Mouse (Mus musculus) adrenal gland, adult 2 months (tissue): ENCODE data around the gene Mier2. TPM values are rescaled to one million over a fixed set of nuclear protein-coding genes. Genes with fewer than 3 reads are reported as not detected.

ENCODE experiments used
- DNase-seq: peaks from one replicate; pipeline ENCODE4 v3.0.0; 2021
- microRNA-seq, 2 experiments: library from miRNA; unstranded; fragments of <30 nt; microRNA quantifications; one replicate each; pipeline ENCODE4 v1.2.0; 2021
- polyA plus RNA-seq: library from polyadenylated mRNA; depleted of rRNA; stranded (reverse); fragments of >200 nt; gene quantifications from 2 replicates; pipeline ENCODE4 v1.2.3, GENCODE M21; 2012; rRNA removed
- total RNA-seq, 2 experiments: library from RNA; stranded (reverse); gene quantifications; 2 replicates each; pipeline ENCODE4 v1.2.3; 2021

Gene Mier2
- total and polyA plus RNA-seq, 3 experiments: 26.7 to 150 (median 30.9) TPM

DNA sequence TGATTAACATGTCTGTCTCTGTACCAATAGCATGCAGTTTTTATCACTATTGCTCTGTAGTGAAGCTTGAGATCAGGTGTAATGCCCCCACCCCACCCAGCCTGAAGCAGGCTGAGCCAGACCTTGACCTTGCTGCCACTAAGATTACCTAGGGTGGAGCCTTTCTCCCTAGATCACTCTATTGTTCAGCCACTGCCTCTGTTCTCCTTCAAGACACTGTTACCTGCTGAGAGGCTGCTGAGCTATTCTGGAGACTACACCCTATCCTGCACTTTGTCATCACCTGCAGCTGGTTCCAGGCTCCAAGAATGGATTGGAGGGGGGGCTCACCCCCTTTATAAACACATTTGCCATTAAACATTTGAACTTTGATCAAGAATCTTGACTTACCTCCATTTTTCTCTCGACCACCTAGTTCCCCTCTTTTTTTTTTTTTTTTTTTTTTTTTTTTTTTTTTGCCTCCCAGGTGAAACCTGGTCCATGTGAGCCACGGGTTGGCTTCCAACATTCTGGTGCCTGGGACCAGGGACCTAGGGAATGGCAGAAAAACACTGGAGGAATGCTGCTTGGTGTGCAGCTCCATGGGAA is 58.2 kb downstream of the Mier2 start:
- no peak for DNase-seq

DNA sequence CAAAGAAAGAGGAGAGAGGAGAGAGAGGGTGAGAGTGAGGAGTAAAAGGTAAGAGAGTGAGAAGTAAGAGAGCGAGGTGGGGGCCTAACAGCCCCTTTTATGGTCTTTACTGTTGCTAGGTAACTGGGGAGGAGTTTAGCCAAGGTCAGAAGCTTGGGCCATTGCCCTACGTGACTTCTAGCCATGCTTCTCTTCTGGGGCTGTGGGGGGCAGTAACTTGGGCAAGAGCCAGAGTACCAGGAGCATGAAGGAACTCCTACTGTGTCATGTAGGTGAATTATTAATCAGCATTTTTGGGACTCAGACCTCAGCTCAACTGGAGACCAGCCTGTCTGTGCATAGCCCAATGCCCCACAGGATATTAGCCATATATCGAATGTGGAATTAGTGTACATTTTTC is 59.1 kb downstream of the Mier2 start:
- DNase-seq: no peak

Small RNA genes within 50 kb of the gene (microRNA-seq; reads per million reads assigned to microRNA genes)
- 0.83 to 2.4 reads per million in 2 experiments for gene Mir6909

Other genes starting within 250 kb of the Mier2 start
- gene Vmn2r82, start 198.7 kb downstream of the Mier2 start, total RNA-seq: not detected
- gene Vmn2r82, start 198.7 kb downstream of the Mier2 start, polyA plus RNA-seq: not detected in 2 replicates
- gene Vmn2r83, start 86.5 kb downstream of the Mier2 start, total RNA-seq: not detected
- gene Vmn2r83, start 86.5 kb downstream of the Mier2 start, polyA plus RNA-seq: not detected in 2 replicates
- gene Plpp2, start 21.4 kb downstream of the Mier2 start, total RNA-seq: 10 to 100 TPM; 30.3 to 34.7 TPM
- gene Plpp2, start 21.4 kb downstream of the Mier2 start, polyA plus RNA-seq: 33.5 and 44.3 TPM in 2 replicates
- gene Theg, start 32.1 kb upstream of the Mier2 start, total RNA-seq: not detected
- not detected in 2 replicates for gene Theg, start 32.1 kb upstream of the Mier2 start, polyA plus RNA-seq
- gene C2cd4c, start 58.8 kb upstream of the Mier2 start, total RNA-seq: under 1 TPM; 0.10 to 0.14 TPM
- gene C2cd4c, start 58.8 kb upstream of the Mier2 start, polyA plus RNA-seq: 0.12 and 0.25 TPM in 2 replicates
- 1 to 10 TPM; 2.0 to 6.7 TPM for gene Shc2, start 82.7 kb upstream of the Mier2 start, total RNA-seq
- gene Shc2, start 82.7 kb upstream of the Mier2 start, polyA plus RNA-seq: 4.8 and 9.1 TPM in 2 replicates
- not detected for gene Odf3l2, start 90.5 kb upstream of the Mier2 start, total RNA-seq
- gene Odf3l2, start 90.5 kb upstream of the Mier2 start, polyA plus RNA-seq: not detected in 2 replicates
- not detected for gene Madcam1, start 109.4 kb upstream of the Mier2 start, total RNA-seq
- gene Madcam1, start 109.4 kb upstream of the Mier2 start, polyA plus RNA-seq: 0.46 TPM in 1 of 2 replicates, not detected in the other
- gene Tpgs1, start 114.2 kb upstream of the Mier2 start, total RNA-seq: 10 to 100 TPM; 29.5 to 40.7 TPM
- 147 and 149 TPM in 2 replicates for gene Tpgs1, start 114.2 kb upstream of the Mier2 start, polyA plus RNA-seq
- gene Cdc34, start 127.0 kb upstream of the Mier2 start, total RNA-seq: 100 to 1,000 TPM in 1 of 2 experiments, 10 to 100 TPM in 1; 87.7 to 122 TPM
- 174 and 205 TPM in 2 replicates for gene Cdc34, start 127.0 kb upstream of the Mier2 start, polyA plus RNA-seq
- gene Gzmm, start 133.8 kb upstream of the Mier2 start, total RNA-seq: 1 to 10 TPM; 1.0 to 2.2 TPM
- gene Gzmm, start 133.8 kb upstream of the Mier2 start, polyA plus RNA-seq: 0.52 and 0.55 TPM in 2 replicates
- gene Bsg, start 149.3 kb upstream of the Mier2 start, total RNA-seq: 100 to 1,000 TPM; 588 to 674 TPM
- 314 and 321 TPM in 2 replicates for gene Bsg, start 149.3 kb upstream of the Mier2 start, polyA plus RNA-seq
- gene Hcn2, start 161.4 kb upstream of the Mier2 start, total RNA-seq: 1 to 10 TPM; 5.9 to 6.0 TPM
- 20.2 and 27.8 TPM in 2 replicates for gene Hcn2, start 161.4 kb upstream of the Mier2 start, polyA plus RNA-seq
- gene Polrmt, start 191.4 kb upstream of the Mier2 start, total RNA-seq: 10 to 100 TPM; 55.4 to 62.8 TPM
- 87.6 and 89.0 TPM in 2 replicates for gene Polrmt, start 191.4 kb upstream of the Mier2 start, polyA plus RNA-seq
- not detected for gene Fgf22, start 199.9 kb upstream of the Mier2 start, total RNA-seq
- gene Fgf22, start 199.9 kb upstream of the Mier2 start, polyA plus RNA-seq: 0.18 and 0.68 TPM in 2 replicates
- gene Rnf126, start 211.8 kb upstream of the Mier2 start, total RNA-seq: 10 to 100 TPM; 51.6 to 51.8 TPM
- 222 and 226 TPM in 2 replicates for gene Rnf126, start 211.8 kb upstream of the Mier2 start, polyA plus RNA-seq
- gene Fstl3, start 222.1 kb upstream of the Mier2 start, total RNA-seq: 10 to 100 TPM in 1 of 2 experiments, 1 to 10 TPM in 1; 10.0 to 37.2 TPM
- gene Fstl3, start 222.1 kb upstream of the Mier2 start, polyA plus RNA-seq: 47.0 and 74.7 TPM in 2 replicates
- under 1 TPM in 1 of 2 experiments, not detected in 1; 0.21 TPM for gene Prss57, start 235.8 kb upstream of the Mier2 start, total RNA-seq
- gene Prss57, start 235.8 kb upstream of the Mier2 start, polyA plus RNA-seq: 0.28 TPM in 1 of 2 replicates, not detected in the other
- 100 to 1,000 TPM in 1 of 2 experiments, 10 to 100 TPM in 1; 68.1 to 105 TPM for gene Palm, start 238.4 kb upstream of the Mier2 start, total RNA-seq
- 138 and 146 TPM in 2 replicates for gene Palm, start 238.4 kb upstream of the Mier2 start, polyA plus RNA-seq